Mouse (Mus musculus): ENCODE measurements at regions not wholly inside any gene's neighbourhood (a gene's known extent, or its start where the extent isn't known, plus 50 kb on each side); places are given as distances from the start of the nearest gene placed in this dataset.

DNA sequence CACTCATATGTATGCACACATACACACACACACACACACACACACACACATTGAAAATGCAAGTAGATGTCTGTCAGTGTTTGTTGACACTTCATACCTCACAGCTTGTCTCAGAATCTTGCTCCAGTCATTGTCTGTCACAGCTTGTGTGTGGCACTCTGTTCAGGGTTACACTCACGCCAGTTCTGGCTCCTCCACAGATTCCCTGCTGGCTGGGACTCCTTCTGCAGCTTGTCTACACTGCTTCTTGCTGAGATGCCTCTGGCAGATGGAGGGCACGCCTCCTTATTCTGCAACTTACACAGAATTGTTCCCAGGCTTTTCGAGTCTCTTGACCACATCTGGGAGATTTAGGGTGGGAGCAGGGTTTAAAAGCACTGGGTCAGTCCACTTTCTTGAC is 208.6 kb upstream of the Gcfc2 start:
- TF ChIP-seq CTCF (conservative IDR thresholded peaks at IDR 0.05 in 1 of 2, IDR thresholded peaks at IDR 0.05 in 1 of 2; ENCODE audit: low read depth in 2 of 2, low read length in 2 of 2) (no peak), POLR2A (IDR thresholded peaks at IDR 0.05; ENCODE audit: low read depth, low read length) (no peak), EP300 (IDR thresholded peaks at IDR 0.05; ENCODE audit: low read length) (no peak), USF2 (conservative IDR thresholded peaks at IDR 0.05; ENCODE audit: low read depth, low read length) (no peak), ZNF384 (IDR thresholded peaks at IDR 0.05; ENCODE audit: low read depth, low read length) (no peak), MYC (IDR thresholded peaks at IDR 0.05; ENCODE audit: low read depth, low read length) (no peak)

Data from CH12.LX (cell line).